Mouse (Mus musculus): ENCODE results near the gene Lamtor4. TPM values are rescaled to one million over a fixed set of nuclear protein-coding genes. Genes with fewer than 3 reads are reported as not detected.
A peak's percentile ranks its signal among the peaks of the same experiment; 100 is the strongest.

Lamtor4 gene
- polyA plus RNA-seq, 1 experiment from 2014 or later, result 70.0 TPM

GRCm38 (mm10) chr5:138265712-138266111 lies 10.4 kb downstream of the Lamtor4 start:
- peaks cover 25% of the 10 kb centered on the region for H3K4me1 ChIP-seq (ENCODE audit: insufficient read depth, low read length)
- H3K4me3 ChIP-seq (ENCODE audit: low read length), result no peak overlapping the region
- no peak for ATAC-seq (ENCODE audit: low FRiP score, low TSS enrichment)
- no peak overlapping the region for H3K27ac ChIP-seq (ENCODE audit: low read length)
- no peaks in the 10 kb centered on the region for H3K27me3 ChIP-seq (ENCODE audit: insufficient read depth, low read length)
- peaks cover 19% of the 10 kb centered on the region for H3K36me3 ChIP-seq (ENCODE audit: insufficient read depth, low read length)
- 94% methylated on average over 4 of the region's 4 CpGs for WGBS
- H3K4me2 ChIP-seq (replicated peaks; ENCODE audit: low read depth, low read length), result no peak overlapping the region
- H3K9me3 ChIP-seq (ENCODE audit: low read length), result no peaks in the 10 kb centered on the region
- H3K9ac ChIP-seq (replicated peaks; ENCODE audit: low read length), result no peak overlapping the region

GRCm38 (mm10) chr5:138267114-138267513 lies 11.8 kb downstream of the Lamtor4 start:
- Histone ChIP-seq H3K9ac (replicated peaks; ENCODE audit: low read length) (no peak overlapping the region), H3K4me3 (ENCODE audit: low read length) (no peak overlapping the region), H3K4me1 (ENCODE audit: insufficient read depth, low read length) (peaks cover 25% of the 10 kb centered on the region), H3K27ac (ENCODE audit: low read length) (no peak overlapping the region), H3K27me3 (ENCODE audit: insufficient read depth, low read length) (no peaks in the 10 kb centered on the region), H3K4me2 (replicated peaks; ENCODE audit: low read depth, low read length) (no peak overlapping the region), H3K9me3 (ENCODE audit: low read length) (no peaks in the 10 kb centered on the region), H3K36me3 (ENCODE audit: insufficient read depth, low read length) (peaks cover 7% of the 10 kb centered on the region; the same call in 1 of the 2 replicates)
- WGBS, result 88% methylated on average over 3 of the region's 3 CpGs
- no peak for ATAC-seq (ENCODE audit: low FRiP score, low TSS enrichment)

GRCm38 (mm10) chr5:138268980-138269379 lies 13.7 kb downstream of the Lamtor4 start:
- H3K27ac ChIP-seq (ENCODE audit: low read length), result no peak overlapping the region
- H3K4me3 ChIP-seq (ENCODE audit: low read length), result no peak overlapping the region
- no peak for ATAC-seq (ENCODE audit: low FRiP score, low TSS enrichment)
- peaks cover 8% of the 10 kb centered on the region; the same call in 1 of the 2 replicates for H3K36me3 ChIP-seq (ENCODE audit: insufficient read depth, low read length)
- no peak overlapping the region for H3K9ac ChIP-seq (replicated peaks; ENCODE audit: low read length)
- H3K9me3 ChIP-seq (ENCODE audit: low read length), result no peaks in the 10 kb centered on the region
- no peaks in the 10 kb centered on the region for H3K27me3 ChIP-seq (ENCODE audit: insufficient read depth, low read length)
- H3K4me2 ChIP-seq (replicated peaks; ENCODE audit: low read depth, low read length), result no peak overlapping the region
- WGBS, result 67% methylated on average over 4 of the region's 4 CpGs
- H3K4me1 ChIP-seq (ENCODE audit: insufficient read depth, low read length), result peaks cover 20% of the 10 kb centered on the region

GRCm38 (mm10) chr5:138271232-138271631 lies 15.9 kb downstream of the Lamtor4 start:
- Histone ChIP-seq H3K4me1 (ENCODE audit: insufficient read depth, low read length) (peaks cover 27% of the 10 kb centered on the region), H3K4me2 (replicated peaks; ENCODE audit: low read depth, low read length) (no peak overlapping the region), H3K27ac (ENCODE audit: low read length) (no peak overlapping the region), H3K4me3 (ENCODE audit: low read length) (no peak overlapping the region), H3K9me3 (ENCODE audit: low read length) (no peaks in the 10 kb centered on the region), H3K27me3 (ENCODE audit: insufficient read depth, low read length) (no peaks in the 10 kb centered on the region), H3K9ac (replicated peaks; ENCODE audit: low read length) (no peak overlapping the region), H3K36me3 (ENCODE audit: insufficient read depth, low read length) (peaks cover 5% of the 10 kb centered on the region; the same call in 1 of the 2 replicates)
- WGBS, result 60% methylated on average over 3 of the region's 3 CpGs
- no peak for ATAC-seq (ENCODE audit: low FRiP score, low TSS enrichment)

- Histone ChIP-seq H3K27ac (ENCODE audit: low read length) (peak within 1 kb of the TSS; percentile 64), H3K4me1 (ENCODE audit: insufficient read depth, low read length) (peaks cover 32% of the 10 kb centered on the region), H3K9ac (replicated peaks; ENCODE audit: low read length) (peak within 1 kb of the TSS; percentile 55), H3K9me3 (ENCODE audit: low read length) (no peaks in the 10 kb centered on the region), H3K4me2 (replicated peaks; ENCODE audit: low read depth, low read length) (peak within 1 kb of the TSS; percentile 45), H3K4me3 (ENCODE audit: low read length) (peak within 1 kb of the TSS; percentile 28), H3K36me3 (ENCODE audit: insufficient read depth, low read length) (peaks cover 11% of the 10 kb centered on the region; the same call in 1 of the 2 replicates), H3K27me3 (ENCODE audit: insufficient read depth, low read length) (no peaks in the 10 kb centered on the region)
- peak; percentile 56; the same call in 1 of the 2 replicates for ATAC-seq (ENCODE audit: low FRiP score, low TSS enrichment)
- WGBS, result under 1% methylated on average over 12 of the region's 12 CpGs
These were observed 17.2 kb downstream of the Lamtor4 start, which contains the start of gene Gal3st4 for GRCm38 (mm10) chr5:138272409-138272923. Gal3st4 (minus strand) TSS chr5:138272840.

GRCm38 (mm10) chr5:138274186-138274585 lies 18.9 kb downstream of the Lamtor4 start:
- WGBS, result 79% methylated on average over 8 of the region's 8 CpGs
- H3K36me3 ChIP-seq (ENCODE audit: insufficient read depth, low read length), result peaks cover 11% of the 10 kb centered on the region; the same call in 1 of the 2 replicates
- no peak overlapping the region for H3K4me2 ChIP-seq (replicated peaks; ENCODE audit: low read depth, low read length)
- no peak overlapping the region for H3K27ac ChIP-seq (ENCODE audit: low read length)
- ATAC-seq (ENCODE audit: low FRiP score, low TSS enrichment), result no peak
- no peak overlapping the region for H3K9ac ChIP-seq (replicated peaks; ENCODE audit: low read length)
- no peaks in the 10 kb centered on the region for H3K9me3 ChIP-seq (ENCODE audit: low read length)
- H3K4me3 ChIP-seq (ENCODE audit: low read length), result no peak overlapping the region
- H3K27me3 ChIP-seq (ENCODE audit: insufficient read depth, low read length), result no peaks in the 10 kb centered on the region
- peaks cover 42% of the 10 kb centered on the region for H3K4me1 ChIP-seq (ENCODE audit: insufficient read depth, low read length)

GRCm38 (mm10) chr5:138275216-138276050 lies 20.2 kb downstream of the Lamtor4 start:
- Histone ChIP-seq H3K9me3 (ENCODE audit: low read length) (peaks cover 2% of the 10 kb centered on the region; the same call in 1 of the 2 replicates), H3K9ac (replicated peaks; ENCODE audit: low read length) (peak overlapping the region; percentile 58), H3K4me2 (replicated peaks; ENCODE audit: low read depth, low read length) (peak overlapping the region; percentile 59), H3K36me3 (ENCODE audit: insufficient read depth, low read length) (peaks cover 11% of the 10 kb centered on the region; the same call in 1 of the 2 replicates), H3K4me1 (ENCODE audit: insufficient read depth, low read length) (peaks cover 47% of the 10 kb centered on the region), H3K27me3 (ENCODE audit: insufficient read depth, low read length) (no peaks in the 10 kb centered on the region), H3K4me3 (ENCODE audit: low read length) (peak overlapping the region; percentile 37), H3K27ac (ENCODE audit: low read length) (peak overlapping the region; percentile 76)
- no peak for ATAC-seq (ENCODE audit: low FRiP score, low TSS enrichment)
- WGBS, result 17% methylated on average over 41 of the region's 41 CpGs

GRCm38 (mm10) chr5:138277994-138278393 lies 22.7 kb downstream of the Lamtor4 start:
- Histone ChIP-seq H3K36me3 (ENCODE audit: insufficient read depth, low read length) (peaks cover 11% of the 10 kb centered on the region; the same call in 1 of the 2 replicates), H3K4me3 (ENCODE audit: low read length) (no peak overlapping the region), H3K9me3 (ENCODE audit: low read length) (peaks cover 5% of the 10 kb centered on the region; the same call in 1 of the 2 replicates), H3K4me2 (replicated peaks; ENCODE audit: low read depth, low read length) (no peak overlapping the region), H3K27ac (ENCODE audit: low read length) (no peak overlapping the region), H3K4me1 (ENCODE audit: insufficient read depth, low read length) (peaks cover 38% of the 10 kb centered on the region), H3K9ac (replicated peaks; ENCODE audit: low read length) (no peak overlapping the region), H3K27me3 (ENCODE audit: insufficient read depth, low read length) (no peaks in the 10 kb centered on the region)
- ATAC-seq (ENCODE audit: low FRiP score, low TSS enrichment), result no peak
- 88% methylated on average over 7 of the region's 7 CpGs for WGBS

GRCm38 (mm10) chr5:138279585-138280424 lies 24.5 kb downstream of the Lamtor4 start, which contains the start of the genes Gm43720, Gpc2 and Stag3:
Gm43720 (minus strand) TSS chr5:138279958.
Gpc2 (minus strand) TSS chr5:138280005.
Stag3 (plus strand) TSS chr5:138280240.
- H3K9me3 ChIP-seq (ENCODE audit: low read length), result peaks cover 5% of the 10 kb centered on the region; the same call in 1 of the 2 replicates
- H3K9ac ChIP-seq (replicated peaks; ENCODE audit: low read length), result peak within 1 kb of the TSS; percentile 76
- WGBS, result under 1% methylated on average over 56 of the region's 56 CpGs
- H3K27me3 ChIP-seq (ENCODE audit: insufficient read depth, low read length), result no peaks in the 10 kb centered on the region
- H3K4me1 ChIP-seq (ENCODE audit: insufficient read depth, low read length), result peaks cover 35% of the 10 kb centered on the region
- H3K36me3 ChIP-seq (ENCODE audit: insufficient read depth, low read length), result peaks cover 6% of the 10 kb centered on the region; the same call in 1 of the 2 replicates
- H3K27ac ChIP-seq (ENCODE audit: low read length), result peak within 1 kb of the TSS; percentile 9; the same call in 1 of the 2 replicates
- H3K4me2 ChIP-seq (replicated peaks; ENCODE audit: low read depth, low read length), result peak within 1 kb of the TSS; percentile 77
- H3K4me3 ChIP-seq (ENCODE audit: low read length), result peak within 1 kb of the TSS; percentile 75
- peak; percentile 99 for ATAC-seq (ENCODE audit: low FRiP score, low TSS enrichment)

All from kidney, embryonic 16.5 days (tissue).